Mouse (Mus musculus): Measurements from ENCODE around the gene Mst1. TPM values are rescaled to one million over a fixed set of nuclear protein-coding genes. Genes with fewer than 3 reads are reported as not detected.
A peak's percentile ranks its signal among the peaks of the same experiment; 100 is the strongest.

Gene Mst1
- 0.28 and 0.56 TPM in 2 replicates for polyA plus RNA-seq (2014; fragmentation: Nextera tagmentation; extraction: Ambion mirVana)

DNA sequence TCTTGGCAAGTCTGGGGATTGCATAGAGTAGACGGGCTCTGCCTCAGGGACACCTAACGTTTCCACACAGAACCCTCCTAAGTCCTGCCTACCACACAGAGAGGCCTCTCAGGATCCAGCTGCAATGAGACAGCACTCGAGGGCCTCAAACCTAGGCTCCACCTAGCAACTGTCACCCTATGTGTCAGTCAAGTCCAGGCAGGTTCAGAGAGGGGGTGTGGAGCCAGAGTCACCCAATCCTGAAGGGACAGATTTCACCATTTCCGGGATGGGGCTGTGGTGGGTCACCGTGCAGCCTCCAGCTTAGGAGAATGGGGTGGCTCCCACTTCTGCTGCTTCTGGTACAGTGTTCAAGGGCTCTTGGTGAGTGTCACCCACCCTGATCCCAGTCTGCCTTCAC, at the start of gene Mst1:
Mst1 (plus strand) TSS at position 269 of the 400 bp plus-strand sequence.
- Histone ChIP-seq H3K27me3 (ENCODE audit: control insufficient read depth, insufficient read depth, low read length) (peaks cover 22% of the 10 kb centered on the region), H3K4me1 (replicated peaks; ENCODE audit: control insufficient read depth, insufficient read depth, low read length) (peaks cover 7% of the 10 kb centered on the region; the same call in 1 of the 2 replicates), H3K9ac (ENCODE audit: low read length) (peak within 1 kb of the TSS; percentile 94), H3K27ac (ENCODE audit: low read depth, low read length) (no peak within 1 kb of the TSS), H3K36me3 (ENCODE audit: control insufficient read depth, insufficient read depth, low read length) (no peaks in the 10 kb centered on the region; the same call in 1 of the 2 replicates), H3K9me3 (ENCODE audit: control insufficient read depth, low read length) (no peaks in the 10 kb centered on the region), H3K4me3 (ENCODE audit: low read depth, low read length) (peak within 1 kb of the TSS; percentile 83), H3K4me2 (ENCODE audit: low read depth, low read length, severe bottlenecking) (peak within 1 kb of the TSS; percentile 90)
- DNase-seq (ENCODE audit: low spot score) (peak; percentile 64), ATAC-seq (replicated peaks; ENCODE audit: low FRiP score) (no peak)
- 75% methylated on average over 5 of the region's 5 CpGs for WGBS

DNA sequence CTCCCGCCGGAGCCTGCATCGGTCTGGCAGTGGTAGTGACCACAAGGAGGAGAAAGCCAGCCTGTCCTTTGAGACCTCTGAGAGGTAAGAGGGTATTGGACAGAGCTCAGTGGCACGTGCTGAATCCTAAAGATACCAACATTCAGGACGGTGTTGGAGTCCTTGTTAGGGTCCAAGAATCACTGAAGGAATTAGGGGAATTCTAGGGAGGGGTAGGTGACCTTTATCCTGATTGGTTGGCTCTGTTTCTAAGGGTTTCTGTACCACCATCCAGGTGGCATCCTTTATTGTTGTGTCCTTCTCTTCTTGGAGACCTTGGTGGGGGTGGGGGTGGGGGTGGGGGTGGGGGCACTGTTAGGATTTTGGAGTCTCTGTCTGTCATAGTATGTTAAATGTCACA, 48.1 kb upstream of the Mst1 start:
- 95% methylated on average over 5 of the region's 5 CpGs for WGBS

DNA sequence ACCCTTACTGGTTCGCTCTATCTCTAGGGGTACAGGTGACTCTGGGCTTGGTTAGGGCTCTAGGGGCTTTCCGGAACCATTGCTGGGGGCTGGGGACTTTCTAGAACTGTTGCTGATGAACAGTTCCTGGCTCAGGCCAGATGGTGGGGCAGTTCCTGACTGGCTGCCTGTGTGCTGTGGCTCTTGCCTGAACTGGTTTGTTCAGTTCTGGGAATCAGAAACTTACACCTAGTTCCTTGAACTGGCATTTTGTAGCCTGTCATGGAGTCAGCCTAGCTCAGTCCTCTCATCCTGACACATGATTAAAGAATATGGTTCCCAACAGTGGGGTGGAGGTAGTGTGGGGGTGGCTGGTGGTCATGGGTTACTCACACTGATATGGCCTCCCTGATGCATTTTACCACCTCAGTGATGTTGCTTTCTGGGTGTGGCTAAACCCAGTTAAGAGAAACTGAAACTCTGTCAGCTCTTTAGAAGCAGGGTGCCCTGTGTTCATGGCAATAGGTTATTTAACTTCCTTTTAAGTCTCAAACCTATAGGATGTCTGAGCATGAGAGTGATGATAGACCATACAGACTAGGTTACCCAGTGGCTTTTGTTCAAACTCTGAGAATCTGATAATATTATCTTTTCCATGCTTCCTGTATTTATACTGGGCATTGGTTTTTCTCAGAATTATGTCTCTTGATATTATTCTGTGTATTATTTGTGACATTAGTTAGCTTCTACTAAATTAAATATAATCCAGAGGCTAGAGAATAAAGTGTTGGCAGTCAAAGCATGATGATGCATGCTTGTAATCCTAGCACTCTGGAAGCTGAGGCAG, 44.7 kb upstream of the Mst1 start:
- H3K36me3 ChIP-seq (ENCODE audit: control insufficient read depth, insufficient read depth, low read length), result peaks cover 3% of the 10 kb centered on the region; the same call in 1 of the 2 replicates
- no peak overlapping the region for H3K27ac ChIP-seq (ENCODE audit: low read depth, low read length)
- H3K4me3 ChIP-seq (ENCODE audit: low read depth, low read length), result no peak overlapping the region
- no peaks in the 10 kb centered on the region for H3K4me1 ChIP-seq (replicated peaks; ENCODE audit: control insufficient read depth, insufficient read depth, low read length)
- DNase-seq (ENCODE audit: low spot score) (no peak), ATAC-seq (replicated peaks; ENCODE audit: low FRiP score) (no peak)
- H3K4me2 ChIP-seq (ENCODE audit: low read depth, low read length, severe bottlenecking), result no peak overlapping the region
- WGBS, result 100% methylated on average over 2 of the region's 2 CpGs
- no peaks in the 10 kb centered on the region for H3K27me3 ChIP-seq (ENCODE audit: control insufficient read depth, insufficient read depth, low read length)
- no peaks in the 10 kb centered on the region for H3K9me3 ChIP-seq (ENCODE audit: control insufficient read depth, low read length)
- H3K9ac ChIP-seq (ENCODE audit: low read length), result no peak overlapping the region

More for the DNA sequence above, 48.1 kb upstream of the Mst1 start:
- no peaks in the 10 kb centered on the region for H3K9me3 ChIP-seq (ENCODE audit: control insufficient read depth, low read length)
- peaks cover 8% of the 10 kb centered on the region; the same call in 1 of the 2 replicates for H3K36me3 ChIP-seq (ENCODE audit: control insufficient read depth, insufficient read depth, low read length)
- ATAC-seq (replicated peaks; ENCODE audit: low FRiP score) (no peak), DNase-seq (ENCODE audit: low spot score) (no peak)
- H3K27ac ChIP-seq (ENCODE audit: low read depth, low read length), result no peak overlapping the region
- no peak overlapping the region for H3K4me3 ChIP-seq (ENCODE audit: low read depth, low read length)
- H3K9ac ChIP-seq (ENCODE audit: low read length), result no peak overlapping the region
- no peaks in the 10 kb centered on the region for H3K27me3 ChIP-seq (ENCODE audit: control insufficient read depth, insufficient read depth, low read length)
- no peak overlapping the region for H3K4me2 ChIP-seq (ENCODE audit: low read depth, low read length, severe bottlenecking)
- H3K4me1 ChIP-seq (replicated peaks; ENCODE audit: control insufficient read depth, insufficient read depth, low read length), result no peaks in the 10 kb centered on the region

DNA sequence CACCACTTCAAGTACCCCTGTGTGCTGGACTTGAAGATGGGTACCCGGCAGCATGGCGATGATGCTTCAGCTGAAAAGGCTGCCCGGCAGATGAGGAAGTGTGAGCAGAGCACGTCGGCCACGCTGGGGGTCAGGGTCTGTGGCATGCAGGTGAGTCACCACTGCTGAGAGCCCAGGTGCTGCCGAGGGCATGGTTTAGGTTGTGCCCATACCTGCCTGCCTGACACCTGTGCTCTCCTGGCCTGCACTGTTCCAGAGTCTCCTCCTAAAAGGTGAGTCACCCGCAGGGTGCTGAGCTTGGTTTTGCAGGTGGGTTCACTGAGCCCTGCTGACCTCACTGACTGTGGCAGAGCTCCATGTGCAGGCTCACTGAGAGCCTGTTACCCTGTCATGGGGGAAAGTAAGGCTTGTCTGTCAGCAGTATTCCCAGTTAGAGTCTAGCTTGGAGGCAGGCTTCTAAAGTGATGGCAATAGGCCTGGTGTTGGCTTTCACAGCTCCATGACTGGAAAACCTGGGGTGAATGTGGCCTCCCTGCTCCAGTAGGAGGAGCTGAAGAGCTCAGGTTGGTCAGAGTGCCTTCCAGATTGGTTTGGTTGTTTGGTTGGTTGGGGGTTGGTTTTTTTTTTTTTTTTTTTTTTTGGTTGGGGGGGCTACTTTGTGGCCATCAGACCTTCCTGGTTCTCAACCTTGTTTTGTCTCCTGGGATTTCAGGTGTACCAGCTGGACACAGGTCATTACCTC, 35.3 kb upstream of the Mst1 start:
- no peak for ATAC-seq (replicated peaks; ENCODE audit: low FRiP score)

DNA sequence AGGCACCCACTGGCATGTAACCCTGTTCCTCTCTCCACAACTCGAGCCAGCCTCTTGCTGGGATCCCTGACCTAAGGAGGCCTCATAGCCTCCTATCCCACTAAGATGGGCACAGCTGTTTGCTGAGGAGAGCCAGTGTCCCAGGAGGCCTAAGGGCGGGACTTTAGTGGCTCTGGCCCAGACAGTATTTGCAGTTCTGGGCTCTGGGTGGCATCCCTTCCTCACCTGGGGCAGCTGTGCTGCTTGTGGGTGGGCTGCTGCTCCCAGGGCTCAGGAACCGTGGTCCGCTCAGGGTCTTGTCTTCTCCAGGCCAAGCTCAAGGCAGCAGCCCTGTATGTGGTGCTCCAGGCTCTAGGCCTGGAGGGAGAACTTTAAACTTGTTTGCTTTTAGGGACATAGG, 33.7 kb upstream of the Mst1 start:
- Histone ChIP-seq H3K27me3 (ENCODE audit: control insufficient read depth, insufficient read depth, low read length) (no peaks in the 10 kb centered on the region), H3K9ac (ENCODE audit: low read length) (no peak overlapping the region), H3K4me2 (ENCODE audit: low read depth, low read length, severe bottlenecking) (no peak overlapping the region), H3K27ac (ENCODE audit: low read depth, low read length) (no peak overlapping the region), H3K4me3 (ENCODE audit: low read depth, low read length) (no peak overlapping the region), H3K9me3 (ENCODE audit: control insufficient read depth, low read length) (no peaks in the 10 kb centered on the region), H3K36me3 (ENCODE audit: control insufficient read depth, insufficient read depth, low read length) (peaks cover 5% of the 10 kb centered on the region; the same call in 1 of the 2 replicates), H3K4me1 (replicated peaks; ENCODE audit: control insufficient read depth, insufficient read depth, low read length) (peaks cover 6% of the 10 kb centered on the region; the same call in 1 of the 2 replicates)
- no peak for ATAC-seq (replicated peaks; ENCODE audit: low FRiP score)
- 89% methylated on average over 4 of the region's 4 CpGs for WGBS
- DNase-seq (ENCODE audit: low spot score), result no peak

More for the DNA sequence above, 35.3 kb upstream of the Mst1 start:
- no peak overlapping the region for H3K9ac ChIP-seq (ENCODE audit: low read length)
- WGBS, result 96% methylated on average over 8 of the region's 8 CpGs
- no peak overlapping the region for H3K4me3 ChIP-seq (ENCODE audit: low read depth, low read length)
- H3K4me1 ChIP-seq (replicated peaks; ENCODE audit: control insufficient read depth, insufficient read depth, low read length), result peaks cover 3% of the 10 kb centered on the region; the same call in 1 of the 2 replicates
- H3K4me2 ChIP-seq (ENCODE audit: low read depth, low read length, severe bottlenecking), result no peak overlapping the region
- DNase-seq (ENCODE audit: low spot score), result no peak
- peaks cover 10% of the 10 kb centered on the region; the same call in 1 of the 2 replicates for H3K36me3 ChIP-seq (ENCODE audit: control insufficient read depth, insufficient read depth, low read length)
- no peak overlapping the region for H3K27ac ChIP-seq (ENCODE audit: low read depth, low read length)
- no peaks in the 10 kb centered on the region for H3K9me3 ChIP-seq (ENCODE audit: control insufficient read depth, low read length)
- H3K27me3 ChIP-seq (ENCODE audit: control insufficient read depth, insufficient read depth, low read length), result no peaks in the 10 kb centered on the region

DNA sequence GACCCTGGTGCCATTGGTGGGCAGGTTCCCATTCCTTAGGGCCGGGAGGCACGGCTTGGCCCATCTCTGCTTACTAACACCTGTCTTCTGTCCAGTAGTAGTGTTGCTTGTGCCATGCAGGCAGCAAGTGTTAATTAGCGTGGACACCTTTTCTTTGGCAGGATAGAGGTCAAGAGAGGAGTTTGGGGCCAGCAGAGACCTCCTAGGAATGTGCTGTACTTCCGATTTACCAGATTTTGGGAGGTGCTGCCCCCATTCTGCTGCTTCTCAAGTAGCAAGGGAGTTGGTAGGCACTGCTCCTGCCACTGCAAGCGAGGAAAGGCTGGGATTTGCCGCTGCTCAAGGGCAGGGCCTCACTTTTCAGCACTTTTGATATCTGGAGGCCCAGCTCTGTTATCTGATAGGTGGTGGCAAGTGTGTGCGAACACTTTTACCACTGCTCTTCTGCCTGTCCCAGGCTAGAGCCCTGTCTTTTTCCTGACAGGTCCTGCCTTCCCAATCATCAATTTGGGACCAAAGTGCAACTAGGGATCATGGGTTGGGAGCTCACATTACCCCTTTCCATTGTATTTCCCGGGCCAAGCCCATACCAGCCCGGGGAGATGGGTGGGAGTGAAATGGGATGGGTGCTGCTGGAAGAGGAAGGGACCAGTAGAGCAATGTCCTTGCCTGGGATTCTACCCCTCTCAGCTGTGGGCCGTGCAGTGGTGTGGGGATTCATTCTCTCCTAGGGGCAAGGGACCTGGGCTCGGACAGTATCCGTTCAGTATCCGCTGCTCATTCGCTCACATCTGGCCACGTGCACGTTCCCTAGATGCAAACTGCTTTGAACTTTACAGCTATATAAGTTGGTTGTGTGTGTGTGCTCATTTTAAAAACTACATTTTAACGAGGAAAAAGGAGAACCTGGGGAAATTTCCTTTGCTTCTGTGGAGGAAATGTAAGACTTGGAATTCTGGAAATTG, 32.4 kb upstream of the Mst1 start:
- Histone ChIP-seq H3K36me3 (ENCODE audit: control insufficient read depth, insufficient read depth, low read length) (peaks cover 5% of the 10 kb centered on the region; the same call in 1 of the 2 replicates), H3K4me2 (ENCODE audit: low read depth, low read length, severe bottlenecking) (peak overlapping the region; percentile 89), H3K9me3 (ENCODE audit: control insufficient read depth, low read length) (no peaks in the 10 kb centered on the region), H3K27me3 (ENCODE audit: control insufficient read depth, insufficient read depth, low read length) (no peaks in the 10 kb centered on the region), H3K4me3 (ENCODE audit: low read depth, low read length) (peak overlapping the region; percentile 73), H3K9ac (ENCODE audit: low read length) (peak overlapping the region; percentile 53), H3K4me1 (replicated peaks; ENCODE audit: control insufficient read depth, insufficient read depth, low read length) (peaks cover 6% of the 10 kb centered on the region; the same call in 1 of the 2 replicates), H3K27ac (ENCODE audit: low read depth, low read length) (peak overlapping the region; percentile 57; the same call in 1 of the 2 replicates)
- ATAC-seq (replicated peaks; ENCODE audit: low FRiP score) (no peak), DNase-seq (ENCODE audit: low spot score) (no peak)
- 45% methylated on average over 17 of the region's 17 CpGs for WGBS

DNA sequence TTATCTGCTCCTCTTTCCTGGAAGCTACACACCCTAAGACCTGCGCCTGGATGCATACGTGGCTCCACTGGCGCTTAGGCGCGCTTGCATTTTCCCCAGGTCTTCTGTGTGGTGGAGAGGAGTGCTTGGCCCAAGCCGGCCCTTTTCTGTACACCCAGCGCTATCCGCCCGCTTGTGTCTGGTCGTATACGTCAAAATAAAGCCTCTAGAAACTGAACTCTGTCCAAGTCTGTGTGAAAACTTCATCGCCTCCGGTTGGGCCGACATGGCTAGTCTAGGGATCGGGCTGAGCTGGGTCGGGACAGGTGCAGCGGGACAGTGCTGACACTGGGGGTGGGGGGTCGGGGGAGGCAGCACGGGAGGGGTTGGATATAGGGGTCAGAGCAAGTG, 31.7 kb upstream of the Mst1 start:
- ATAC-seq (replicated peaks; ENCODE audit: low FRiP score) (peak; percentile 57), DNase-seq (ENCODE audit: low spot score) (no peak)
- Histone ChIP-seq H3K4me2 (ENCODE audit: low read depth, low read length, severe bottlenecking) (peak overlapping the region; percentile 89), H3K4me1 (replicated peaks; ENCODE audit: control insufficient read depth, insufficient read depth, low read length) (peaks cover 6% of the 10 kb centered on the region; the same call in 1 of the 2 replicates), H3K9ac (ENCODE audit: low read length) (peak overlapping the region; percentile 53), H3K9me3 (ENCODE audit: control insufficient read depth, low read length) (no peaks in the 10 kb centered on the region), H3K27me3 (ENCODE audit: control insufficient read depth, insufficient read depth, low read length) (no peaks in the 10 kb centered on the region), H3K36me3 (ENCODE audit: control insufficient read depth, insufficient read depth, low read length) (peaks cover 5% of the 10 kb centered on the region; the same call in 1 of the 2 replicates), H3K27ac (ENCODE audit: low read depth, low read length) (peak overlapping the region; percentile 57), H3K4me3 (ENCODE audit: low read depth, low read length) (peak overlapping the region; percentile 73)
- WGBS, result 1% methylated on average over 19 of the region's 19 CpGs

All from forebrain, embryonic 11.5 days (tissue).